Mouse (Mus musculus) myocyte (in vitro differentiated cells): ENCODE measurements at regions not wholly inside any gene's neighbourhood (a gene's known extent, or its start where the extent isn't known, plus 50 kb on each side); places are given as distances from the start of the nearest gene placed in this dataset.

Experiments
- E2F4 ChIP-seq: IDR thresholded peaks from one replicate; pipeline ENCODE4 v1.6.1; 2011; ENCODE audit warnings: mild to moderate bottlenecking, control low read depth, moderate library complexity; ENCODE audit not compliant: insufficient read depth
- POLR2A ChIP-seq: IDR thresholded peaks from one replicate; pipeline ENCODE4 v1.6.1; 2011; ENCODE audit warnings: low read depth, mild to moderate bottlenecking, control low read depth, moderate library complexity; ENCODE audit not compliant: insufficient read length
- POLR2AphosphoS2 ChIP-seq: IDR thresholded peaks from one replicate; pipeline ENCODE4 v1.6.1; 2011; ENCODE audit warnings: low read depth, control low read depth; ENCODE audit not compliant: insufficient read length
- REST ChIP-seq: IDR thresholded peaks from one replicate; pipeline ENCODE4 v1.6.1; 2011; ENCODE audit warnings: mild to moderate bottlenecking, control low read depth, moderate library complexity; ENCODE audit not compliant: insufficient read depth, insufficient read length
- SRF ChIP-seq: IDR thresholded peaks from one replicate; pipeline ENCODE4 v1.6.1; 2011; ENCODE audit warnings: low read depth; ENCODE audit not compliant: control insufficient read depth, insufficient read length
- USF1 ChIP-seq: IDR thresholded peaks from one replicate; pipeline ENCODE4 v1.6.1; 2011; ENCODE audit warnings: low read depth, mild to moderate bottlenecking, control low read depth, moderate library complexity

DNA sequence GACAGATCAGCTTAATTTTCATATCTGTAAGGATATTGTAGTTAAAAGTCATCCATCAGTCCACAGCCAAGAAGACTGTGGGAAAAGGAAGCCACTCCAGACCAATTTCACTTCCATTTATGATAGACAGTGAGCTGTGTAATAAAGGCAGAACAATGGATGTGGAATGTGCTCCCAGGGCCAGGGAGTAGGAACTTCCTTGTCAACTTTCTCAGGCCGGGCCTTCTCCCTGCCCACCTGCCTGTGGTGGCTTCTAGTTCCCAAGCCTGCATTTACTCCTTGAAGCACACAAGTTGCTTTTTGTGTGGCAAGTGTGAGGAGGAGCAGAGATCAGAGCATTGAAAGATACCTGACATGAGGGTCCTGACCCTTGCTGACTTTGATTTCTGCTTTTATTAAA is 233.6 kb upstream of the Gm37988 start:
- TF ChIP-seq POLR2A, result no peak
- no peak for TF ChIP-seq USF1
- no peak for TF ChIP-seq SRF
- TF ChIP-seq REST, result no peak
- no peak for TF ChIP-seq E2F4
- no peak for TF ChIP-seq POLR2AphosphoS2
